Mouse (Mus musculus) kidney, postnatal 10 days (tissue): ENCODE results near the gene Rgma.
A peak's percentile ranks its signal among the peaks of the same experiment; 100 is the strongest.

Source experiments
- DNase-seq: peaks from one replicate; pipeline ENCODE4 v3.0.0; 2021; ENCODE audit warnings: mixed read lengths

The Rgma gene

DNA sequence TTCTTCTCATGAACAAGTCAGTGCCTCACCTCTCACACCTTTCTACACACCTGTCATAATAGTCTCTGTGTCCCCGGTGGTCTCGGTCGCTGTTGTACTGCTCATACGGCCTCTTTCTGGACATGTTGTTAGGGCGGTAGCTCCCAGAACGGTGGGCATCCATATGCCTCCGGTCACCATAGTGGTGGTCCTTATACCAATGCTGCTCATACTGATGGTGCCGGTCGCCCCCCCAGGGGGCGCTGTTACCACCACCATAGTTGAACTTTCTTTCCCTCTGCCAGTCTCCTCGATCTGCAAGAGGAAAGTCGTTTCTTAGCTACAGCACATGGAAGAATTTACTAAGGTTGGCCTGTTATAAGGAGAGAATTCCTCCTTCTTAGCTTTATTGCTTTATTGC lies 60.4 kb downstream of the Rgma start:
- peak; percentile 50 for DNase-seq

DNA sequence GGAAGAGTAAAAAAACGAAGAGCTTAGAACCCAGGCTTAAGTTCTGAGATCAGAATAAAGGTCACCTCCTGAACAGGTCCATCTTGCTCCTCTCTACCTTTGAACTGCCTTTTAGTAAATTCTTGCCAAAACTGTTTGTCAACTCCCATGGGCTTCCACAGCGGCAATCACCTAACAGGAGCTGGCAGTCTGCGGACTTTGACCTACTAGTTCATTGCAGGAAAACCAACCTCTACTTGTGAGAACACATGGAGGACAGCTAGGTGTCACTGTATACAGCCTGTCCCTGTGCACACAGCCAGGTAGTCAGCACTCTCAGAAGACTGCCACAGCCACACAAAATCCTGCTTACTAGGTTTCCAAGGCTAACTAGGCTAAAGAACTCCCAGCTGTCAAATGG lies 66.5 kb downstream of the Rgma start:
- DNase-seq: no peak

GRCm38 (mm10) chr7:73442246-73442645 lies 66.9 kb downstream of the Rgma start:
- no peak for DNase-seq

GRCm38 (mm10) chr7:73451594-73451993 lies 76.3 kb downstream of the Rgma start:
- no peak for DNase-seq

- no peak for DNase-seq
Observed at GRCm38 (mm10) chr7:73452187-73452808, 77.0 kb downstream of the Rgma start.

DNA sequence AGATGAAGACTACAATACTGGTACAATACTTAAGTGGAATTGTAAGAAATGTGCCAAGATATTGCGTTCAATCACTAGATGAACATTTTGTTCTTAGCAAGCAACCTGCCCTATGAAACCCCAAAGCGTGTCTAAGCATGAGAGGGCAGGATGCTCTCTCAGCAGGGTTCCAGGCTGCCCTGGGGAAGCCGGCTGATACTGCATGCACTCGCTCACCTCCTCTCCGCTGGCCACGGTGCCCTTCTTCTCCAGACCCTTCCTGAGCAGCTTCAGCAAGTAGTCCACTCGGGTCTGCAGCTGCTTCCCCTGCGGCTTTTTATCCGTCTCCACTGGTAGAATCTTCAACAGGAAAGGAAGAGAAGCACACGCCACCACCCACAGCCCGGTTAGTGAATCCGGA lies 78.8 kb downstream of the Rgma start:
- DNase-seq: no peak

DNA sequence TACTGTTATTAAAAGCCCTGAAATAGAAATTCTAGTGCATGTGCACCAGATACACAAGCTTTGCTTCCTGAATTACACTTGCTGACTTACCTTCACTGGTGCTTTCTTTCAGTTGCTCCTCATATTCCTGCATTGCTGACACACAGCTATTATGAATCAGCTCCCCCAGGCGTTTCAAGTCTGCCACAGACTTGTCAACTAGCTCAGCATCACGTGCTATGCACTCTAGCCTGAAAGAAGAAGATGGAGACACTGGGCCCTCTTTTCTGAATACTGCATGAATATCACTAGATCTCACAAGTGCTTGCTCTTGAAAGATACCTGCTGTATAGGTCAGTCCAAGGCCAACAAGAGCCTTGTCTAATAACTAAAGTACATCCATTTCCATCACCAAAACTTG lies 88.2 kb downstream of the Rgma start:
- no peak for DNase-seq

DNA sequence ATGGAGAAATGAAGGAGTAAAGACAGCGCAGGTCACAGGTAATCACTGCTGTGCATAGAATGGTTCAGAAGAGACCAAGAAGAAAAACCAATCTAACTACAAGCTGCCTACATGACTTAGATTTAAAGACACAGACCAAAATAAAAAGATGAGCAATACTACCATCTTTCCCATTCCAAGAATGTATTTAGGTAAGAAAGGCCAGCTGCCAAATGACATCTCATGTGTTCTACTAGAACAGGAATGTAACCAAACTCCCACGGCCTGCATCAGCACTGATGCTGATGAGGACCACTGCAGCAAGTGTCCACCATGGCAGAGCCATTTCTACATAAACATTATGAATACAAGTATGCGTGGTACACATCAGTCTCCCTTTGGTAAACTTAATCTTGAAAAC lies 92.4 kb downstream of the Rgma start:
- no peak for DNase-seq
